ENCODE assay signal across 8 mouse cellular contexts in genomic region chr8:12430173-12430899, GRCm38 (mm10). TPM values are rescaled to one million over a fixed set of nuclear protein-coding genes. Genes with fewer than 3 reads are reported as not detected.
DNase-seq lines count a peak whose midpoint lies in the region; ATAC-seq and TF ChIP-seq lines count a peak whose summit lies in the region.
"Had no signal": no experiment of that assay in that cellular context is flagged by ENCODE, and none has a peak within 500 bp of the region (broad histone marks: within the 10 kb centered on the region; RNA-seq: fewer than 3 reads in every experiment).

No protein-coding gene starts in this region.

- H3K4me3 ChIP-seq in E14TG2a.4 (replicated peaks; ENCODE audit: low read length): peak overlapping the region; percentile 73
- H3K4me3 ChIP-seq in forebrain, embryonic 10.5 days: peak overlapping the region; percentile 59
- peak overlapping the region; percentile 58 for H3K4me3 ChIP-seq in hindbrain, embryonic 10.5 days
- H3K4me3 ChIP-seq in limb, embryonic 12.5 days (replicated peaks): peak overlapping the region; percentile 27

- DNase-seq in R1 (ENCODE audit: low read depth, low spot score): peak; percentile 82
- DNase-seq in forebrain, embryonic 10.5 days (ENCODE audit: extremely low spot score, low spot score): peak; percentile 91
- peak; percentile 82 for DNase-seq in hindbrain, embryonic 10.5 days (ENCODE audit: low spot score)
- peak; percentile 42 for DNase-seq in right cerebral cortex, postnatal 25 days

- H3K9ac ChIP-seq in limb, embryonic 12.5 days (replicated peaks): no peak overlapping the region

- H3K36me3 ChIP-seq in E14TG2a.4 (ENCODE audit: insufficient read depth, low read length): no peaks in the 10 kb centered on the region
- H3K36me3 ChIP-seq in forebrain, embryonic 10.5 days (replicated peaks): 0 out of 2 replicates have a peak, but pooled peaks cover 2% of the 10 kb centered on the region
- H3K36me3 ChIP-seq in hindbrain, embryonic 10.5 days: no peaks in the 10 kb centered on the region
- no peaks in the 10 kb centered on the region for H3K36me3 ChIP-seq in limb, embryonic 12.5 days

- peaks cover 49% of the 10 kb centered on the region for H3K27me3 ChIP-seq in E14TG2a.4 (ENCODE audit: insufficient read depth, low read length)
- H3K27me3 ChIP-seq in forebrain, embryonic 10.5 days (ENCODE audit: poor library complexity, severe bottlenecking): peaks cover 98% of the 10 kb centered on the region
- peaks cover 95% of the 10 kb centered on the region for H3K27me3 ChIP-seq in hindbrain, embryonic 10.5 days (ENCODE audit: insufficient read depth, poor library complexity, severe bottlenecking)
- peaks cover 98% of the 10 kb centered on the region for H3K27me3 ChIP-seq in limb, embryonic 12.5 days

- H3K27ac ChIP-seq in forebrain, embryonic 10.5 days: peak overlapping the region; percentile 97
- peak overlapping the region; percentile 96 for H3K27ac ChIP-seq in hindbrain, embryonic 10.5 days
- H3K27ac ChIP-seq in limb, embryonic 12.5 days: no peak overlapping the region

- WGBS in forebrain, embryonic 10.5 days: under 1% methylated on average over 46 of the region's 46 CpGs
- WGBS in hindbrain, embryonic 10.5 days: under 1% methylated on average over 46 of the region's 46 CpGs
- WGBS in limb, embryonic 12.5 days: under 1% methylated on average over 46 of the region's 46 CpGs

- no peaks in the 10 kb centered on the region for H3K9me3 ChIP-seq in E14TG2a.4 (ENCODE audit: low read length)
- no peaks in the 10 kb centered on the region for H3K9me3 ChIP-seq in forebrain, embryonic 10.5 days
- H3K9me3 ChIP-seq in hindbrain, embryonic 10.5 days: no peaks in the 10 kb centered on the region
- no peaks in the 10 kb centered on the region for H3K9me3 ChIP-seq in limb, embryonic 12.5 days

- H3K4me1 ChIP-seq in E14TG2a.4 (replicated peaks; ENCODE audit: low read depth, low read length): peaks cover 86% of the 10 kb centered on the region
- peaks cover 87% of the 10 kb centered on the region for H3K4me1 ChIP-seq in forebrain, embryonic 10.5 days
- H3K4me1 ChIP-seq in hindbrain, embryonic 10.5 days (replicated peaks): peaks cover 83% of the 10 kb centered on the region
- H3K4me1 ChIP-seq in limb, embryonic 12.5 days (replicated peaks): peaks cover 35% of the 10 kb centered on the region

- H3K4me2 ChIP-seq in limb, embryonic 12.5 days: peak overlapping the region; percentile 44

- TF ChIP-seq CTCF in E14TG2a.4 (conservative IDR thresholded peaks at IDR 0.05; ENCODE audit: low read length): no peak

- no peak for ATAC-seq in limb, embryonic 12.5 days (ENCODE audit: insufficient number of reproducible peaks, insufficient read depth, low FRiP score, low TSS enrichment, low read depth)
- no peak for ATAC-seq in granulocyte monocyte progenitor cell, adult 5-6 weeks (replicated peaks; ENCODE audit: poor library complexity, severe bottlenecking)

RNA-seq across cellular contexts. Expression of gene Sox1, which starts 35.2 kb away (rescaled TPM):
- polyA plus RNA-seq in forebrain, embryonic 10.5 days (2016; fragmentation: Nextera tagmentation; extraction: Ambion mirVana): 4.2 and 4.3 TPM in 2 replicates
- 2.5 and 2.6 TPM in 2 replicates for polyA plus RNA-seq in hindbrain, embryonic 10.5 days (2016; fragmentation: Nextera tagmentation; extraction: Ambion mirVana)
- polyA plus RNA-seq in limb, embryonic 12.5 days (2016; fragmentation: Nextera tagmentation; extraction: Ambion mirVana): not detected in 2 replicates
- total RNA-seq in granulocyte monocyte progenitor cell, adult 5-6 weeks (2014; fragmentation: Nextera tagmentation): not detected in 2 replicates
- total RNA-seq in granulocyte monocyte progenitor cell, adult 5-6 weeks (2017): not detected in 2 replicates
- total RNA-seq: liver, adult 2 months had no signal
- polyA plus RNA-seq: liver, adult 2 months had no signal
